ENCODE assay signal across 7 mouse cellular contexts in the genomic region with DNA sequence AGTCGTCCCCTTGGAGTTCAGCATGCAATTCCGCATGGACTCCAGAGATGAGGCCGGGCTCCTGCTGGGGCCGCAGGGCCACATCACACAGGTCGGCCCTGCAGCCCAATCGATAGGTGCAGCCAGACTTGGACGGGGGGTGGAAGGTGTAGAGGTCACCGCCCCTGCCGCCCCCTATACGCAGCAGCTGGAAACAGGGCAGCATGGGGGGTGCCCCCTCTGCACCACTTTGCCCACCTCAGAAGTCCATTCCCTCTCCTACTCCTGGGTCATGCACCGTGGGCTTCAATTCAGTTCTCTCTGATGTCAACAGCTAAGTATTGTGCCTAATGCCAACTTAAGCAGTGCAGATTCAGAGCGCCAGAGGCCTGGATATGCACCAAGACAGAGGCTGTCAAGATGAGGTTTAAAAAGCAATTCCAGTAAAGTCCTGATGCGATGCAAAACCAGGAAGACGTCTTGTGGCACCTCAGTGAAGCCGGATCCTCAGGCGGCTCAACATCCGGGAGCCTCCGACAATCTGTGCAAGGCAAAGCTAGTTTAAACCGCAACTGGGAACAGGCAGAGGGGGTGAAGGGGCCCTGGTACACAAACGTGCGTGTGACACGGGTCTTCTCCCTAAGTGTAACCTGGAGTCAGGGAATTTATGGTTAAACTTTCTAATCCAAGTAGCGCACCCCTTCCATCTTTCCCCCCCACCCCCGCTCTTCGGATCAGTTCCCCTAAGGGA. TPM values are rescaled to one million over a fixed set of nuclear protein-coding genes. Genes with fewer than 3 reads are reported as not detected.
A peak's percentile ranks its signal among the peaks of the same experiment; 100 is the strongest.
DNase-seq lines count a peak whose midpoint lies in the region; ATAC-seq and TF ChIP-seq lines count a peak whose summit lies in the region.

No protein-coding gene starts in this region.

- H3K4me2 ChIP-seq in hindbrain, embryonic 12.5 days (replicated peaks), result peak overlapping the region; percentile 77

- no peak for TF ChIP-seq POLR2A in liver, adult 2 months (IDR thresholded peaks at IDR 0.05; ENCODE audit: extremely low read depth, insufficient read depth, low read length)

- 6% methylated on average over 25 of the region's 25 CpGs for WGBS in hindbrain, embryonic 12.5 days
- WGBS in liver, adult 2 months, result 7% methylated on average over 25 of the region's 25 CpGs

- no peaks in the 10 kb centered on the region for H3K79me2 ChIP-seq in liver, adult 2 months (ENCODE audit: control insufficient read depth, insufficient read depth, low read length)

- H3K9me3 ChIP-seq in hindbrain, embryonic 12.5 days (replicated peaks), result no peaks in the 10 kb centered on the region

- H3K4me1 ChIP-seq in hindbrain, embryonic 12.5 days, result peaks cover 32% of the 10 kb centered on the region
- peaks cover 4% of the 10 kb centered on the region for H3K4me1 ChIP-seq in liver, adult 2 months (ENCODE audit: control insufficient read depth, insufficient read depth, low read length)

- peak; percentile 34 for ATAC-seq in hindbrain, embryonic 12.5 days (ENCODE audit: low FRiP score)

- peak overlapping the region; percentile 55 for H3K4me3 ChIP-seq in hindbrain, embryonic 12.5 days
- H3K4me3 ChIP-seq in liver, adult 2 months (ENCODE audit: insufficient read depth, low read depth, low read length), result peak overlapping the region; percentile 53

- H3K9ac ChIP-seq in hindbrain, embryonic 12.5 days, result peak overlapping the region; percentile 59
- H3K9ac ChIP-seq in liver, adult 2 months (ENCODE audit: low read depth, low read length), result peak overlapping the region; percentile 24

- peaks cover 5% of the 10 kb centered on the region; the same call in 1 of the 2 replicates for H3K27me3 ChIP-seq in hindbrain, embryonic 12.5 days
- H3K27me3 ChIP-seq in liver, adult 2 months (ENCODE audit: control insufficient read depth, insufficient read depth, low read length), result no peaks in the 10 kb centered on the region

- H3K27ac ChIP-seq in hindbrain, embryonic 12.5 days, result no peak overlapping the region
- no peak overlapping the region for H3K27ac ChIP-seq in liver, adult 2 months (replicated peaks; ENCODE audit: insufficient read depth, low read depth, low read length)

- peak; percentile 16 to 38 for DNase-seq in right cerebral cortex, adult 2 months (ENCODE audit: low spot score in 2 of 2)
- no peak for DNase-seq in right cerebral cortex, postnatal 4 days
- peak; percentile 70 for DNase-seq in embryo, embryonic 10.5 days (ENCODE audit: low spot score)
- DNase-seq in liver, adult 2 months (ENCODE audit: extremely low read depth, low read depth, low spot score), result no peak
- DNase-seq in naive thymus-derived CD4-positive, alpha-beta T cell, adult 2 months (ENCODE audit: low read depth), result peak; percentile 64
- no peak for DNase-seq in frontal cortex, postnatal 10 days (ENCODE audit: low spot score in 2 of 2)

- H3K36me3 ChIP-seq in hindbrain, embryonic 12.5 days, result 0 out of 2 replicates have a peak, but pooled peaks cover 4% of the 10 kb centered on the region
- H3K36me3 ChIP-seq in liver, adult 2 months (ENCODE audit: control insufficient read depth, insufficient read depth, low read length), result no peaks in the 10 kb centered on the region

- no peak for TF ChIP-seq CTCF in liver, adult 2 months (IDR thresholded peaks at IDR 0.05; ENCODE audit: low read depth, low read length)

RNA-seq across cellular contexts. Expression of a gene that starts 0.5 kb away (rescaled TPM):
- 37.3 and 37.6 TPM in 2 replicates for polyA plus RNA-seq in hindbrain, embryonic 12.5 days (2016; fragmentation: Nextera tagmentation; extraction: Ambion mirVana)
- 1.9 and 4.0 TPM in 2 replicates for total RNA-seq in liver, adult 2 months (2014; rRNA removed)
- polyA plus RNA-seq in liver, adult 2 months (2012; rRNA removed), result 2.7 and 3.1 TPM in 2 replicates

RNA-seq across cellular contexts. Expression of a gene that starts 0.8 kb away (rescaled TPM):
- 14.8 and 15.2 TPM in 2 replicates for polyA plus RNA-seq in hindbrain, embryonic 12.5 days (2016; fragmentation: Nextera tagmentation; extraction: Ambion mirVana)
- 1.4 and 1.9 TPM in 2 replicates for total RNA-seq in liver, adult 2 months (2014; rRNA removed)
- polyA plus RNA-seq in liver, adult 2 months (2012; rRNA removed), result 1.9 and 2.1 TPM in 2 replicates

RNA-seq across cellular contexts. Expression of a gene that starts 10.3 kb away (rescaled TPM):
- polyA plus RNA-seq in hindbrain, embryonic 12.5 days (2016; fragmentation: Nextera tagmentation; extraction: Ambion mirVana), result not detected in 2 replicates
- total RNA-seq in liver, adult 2 months (2014; rRNA removed), result not detected in 2 replicates
- not detected in 2 replicates for polyA plus RNA-seq in liver, adult 2 months (2012; rRNA removed)

RNA-seq across cellular contexts. Expression of a gene that starts 16.9 kb away (rescaled TPM):
- polyA plus RNA-seq in hindbrain, embryonic 12.5 days (2016; fragmentation: Nextera tagmentation; extraction: Ambion mirVana), result 1.1 and 1.2 TPM in 2 replicates
- total RNA-seq in liver, adult 2 months (2014; rRNA removed), result not detected in 2 replicates
- polyA plus RNA-seq in liver, adult 2 months (2012; rRNA removed), result not detected in 2 replicates

RNA-seq across cellular contexts. Expression of a gene that starts 35.9 kb away (rescaled TPM):
- 0.08 and 0.20 TPM in 2 replicates for polyA plus RNA-seq in hindbrain, embryonic 12.5 days (2016; fragmentation: Nextera tagmentation; extraction: Ambion mirVana)
- not detected in 2 replicates for total RNA-seq in liver, adult 2 months (2014; rRNA removed)
- polyA plus RNA-seq in liver, adult 2 months (2012; rRNA removed), result not detected in 2 replicates

Comparison
In these comparisons a context has a peak if more than half of its experiments do, and no peak if none do; other contexts are left out.
1. DNase-seq: peak in right cerebral cortex, adult 2 months (2 of 2), embryo, embryonic 10.5 days (single experiment) and naive thymus-derived CD4-positive, alpha-beta T cell, adult 2 months (single experiment); none in right cerebral cortex, postnatal 4 days (single experiment), liver, adult 2 months (single experiment) and frontal cortex, postnatal 10 days (0 of 2).